Mouse (Mus musculus) liver, embryonic 15.5 days (tissue): ENCODE data around the gene Esam. TPM values are rescaled to one million over a fixed set of nuclear protein-coding genes. Genes with fewer than 3 reads are reported as not detected.

Experiments
- polyA plus RNA-seq: library from polyadenylated mRNA; unstranded; fragments of >200 nt; fragmentation: Nextera tagmentation; extraction: Ambion mirVana; gene quantifications from 2 replicates; pipeline ENCODE4 v1.2.1, GENCODE M21; 2015

Gene Esam
- polyA plus RNA-seq, 1 experiment from 2014 or later, result 14.5 TPM

Other genes starting within 250 kb of the Esam start
- gene Ccdc15, start 179.6 kb upstream of the Esam start, polyA plus RNA-seq, result 3.4 and 4.3 TPM in 2 replicates
- not detected in 2 replicates for gene Hepacam, start 160.7 kb upstream of the Esam start, polyA plus RNA-seq
- gene Robo4, start 126.2 kb upstream of the Esam start, polyA plus RNA-seq, result 2.2 and 3.1 TPM in 2 replicates
- 0.07 and 0.21 TPM in 2 replicates for gene Robo3, start 94.8 kb upstream of the Esam start, polyA plus RNA-seq
- 3.6 and 5.0 TPM in 2 replicates for gene Msantd2, start 38.8 kb upstream of the Esam start, polyA plus RNA-seq
- gene Vsig2, start 11.2 kb downstream of the Esam start, polyA plus RNA-seq, result 0.29 and 0.32 TPM in 2 replicates
- 5.4 and 6.2 TPM in 2 replicates for gene Nrgn, start 24.8 kb downstream of the Esam start, polyA plus RNA-seq
- 5.6 and 6.4 TPM in 2 replicates for gene Siae, start 27.6 kb downstream of the Esam start, polyA plus RNA-seq
- 1.3 and 1.5 TPM in 2 replicates for gene Spa17, start 85.6 kb downstream of the Esam start, polyA plus RNA-seq
- gene Tbrg1, start 129.2 kb downstream of the Esam start, polyA plus RNA-seq, result 43.1 and 48.3 TPM in 2 replicates
- not detected in 2 replicates for gene Panx3, start 141.2 kb downstream of the Esam start, polyA plus RNA-seq
- not detected in 2 replicates for gene Olfr160, start 188.2 kb downstream of the Esam start, polyA plus RNA-seq
- gene Olfr874, start 217.0 kb downstream of the Esam start, polyA plus RNA-seq, result not detected in 2 replicates
- not detected in 2 replicates for gene Olfr875, start 243.8 kb downstream of the Esam start, polyA plus RNA-seq